Mouse (Mus musculus) ovary, adult 18-20 months (tissue): ENCODE measurements around the gene Lrat.
A peak's percentile ranks its signal among the peaks of the same experiment; 100 is the strongest.

Experiments
- DNase-seq: peaks from one replicate; pipeline ENCODE4 v3.0.0; 2022; ENCODE audit warnings: low spot score, mixed read lengths

Gene Lrat

GRCm38 (mm10) chr3:82903613-82904205 lies at the start of gene Lrat:
Gene Lrat, minus strand, starts transcription at chr3:82903973.
- DNase-seq = peak; percentile 40

DNA sequence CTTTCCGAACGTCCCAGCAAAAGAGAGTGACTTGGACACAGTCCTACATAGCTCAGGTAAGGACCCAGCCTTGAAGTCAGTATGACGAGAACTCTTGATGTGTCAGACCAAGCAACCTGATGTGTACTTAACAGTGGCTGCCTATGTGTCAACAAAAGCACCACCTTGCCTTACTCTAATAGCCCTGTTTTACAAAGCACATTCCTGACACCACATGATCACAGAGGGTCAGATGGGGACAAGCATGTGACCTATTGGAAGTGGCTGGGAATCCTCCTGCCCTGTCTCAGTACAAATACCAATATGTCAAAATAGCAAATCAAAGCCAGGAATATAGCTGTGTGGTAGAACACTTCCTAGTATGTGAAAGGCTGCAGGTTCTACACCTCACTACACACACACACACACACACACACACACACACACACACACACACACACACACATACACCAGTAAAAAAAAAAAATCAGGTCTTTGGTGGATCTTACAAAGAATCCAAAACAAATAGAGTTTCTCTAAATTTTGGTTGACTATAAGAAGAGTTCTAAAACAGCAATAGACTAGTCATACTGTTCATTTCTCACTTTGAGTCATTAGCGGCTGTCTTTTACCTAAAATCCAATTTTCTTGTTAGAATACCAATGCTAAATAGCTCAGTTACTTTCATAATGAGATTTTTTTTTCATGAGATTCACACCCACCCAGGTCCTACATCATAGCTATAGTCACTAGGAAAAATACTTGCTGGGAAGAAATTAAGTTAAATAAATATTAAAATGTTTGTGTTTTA lies 48.6 kb upstream of the Lrat start:
- DNase-seq = no peak

- no peak for DNase-seq
These were observed 46.9 kb upstream of the Lrat start for GRCm38 (mm10) chr3:82950639-82951038.

DNA sequence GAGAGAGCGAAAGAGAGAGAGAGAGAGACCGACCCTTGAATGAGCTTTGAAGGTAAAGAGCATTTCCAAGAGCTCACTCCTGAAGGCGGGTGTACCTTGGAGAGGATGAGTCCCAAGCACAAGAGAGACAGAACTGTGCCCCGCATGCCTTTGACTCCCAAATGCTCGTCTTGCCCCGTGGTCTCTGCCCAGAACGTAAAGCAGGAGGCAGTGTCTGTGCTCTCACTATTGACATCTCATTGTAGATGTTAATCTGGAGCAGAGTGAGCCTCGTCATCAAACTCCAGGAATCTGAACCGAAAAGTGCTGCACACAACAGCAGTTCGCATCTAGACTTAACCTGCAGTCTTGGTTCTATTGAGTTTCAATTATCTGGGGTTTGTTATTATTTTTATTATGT lies 46.4 kb upstream of the Lrat start:
- DNase-seq = no peak

DNA sequence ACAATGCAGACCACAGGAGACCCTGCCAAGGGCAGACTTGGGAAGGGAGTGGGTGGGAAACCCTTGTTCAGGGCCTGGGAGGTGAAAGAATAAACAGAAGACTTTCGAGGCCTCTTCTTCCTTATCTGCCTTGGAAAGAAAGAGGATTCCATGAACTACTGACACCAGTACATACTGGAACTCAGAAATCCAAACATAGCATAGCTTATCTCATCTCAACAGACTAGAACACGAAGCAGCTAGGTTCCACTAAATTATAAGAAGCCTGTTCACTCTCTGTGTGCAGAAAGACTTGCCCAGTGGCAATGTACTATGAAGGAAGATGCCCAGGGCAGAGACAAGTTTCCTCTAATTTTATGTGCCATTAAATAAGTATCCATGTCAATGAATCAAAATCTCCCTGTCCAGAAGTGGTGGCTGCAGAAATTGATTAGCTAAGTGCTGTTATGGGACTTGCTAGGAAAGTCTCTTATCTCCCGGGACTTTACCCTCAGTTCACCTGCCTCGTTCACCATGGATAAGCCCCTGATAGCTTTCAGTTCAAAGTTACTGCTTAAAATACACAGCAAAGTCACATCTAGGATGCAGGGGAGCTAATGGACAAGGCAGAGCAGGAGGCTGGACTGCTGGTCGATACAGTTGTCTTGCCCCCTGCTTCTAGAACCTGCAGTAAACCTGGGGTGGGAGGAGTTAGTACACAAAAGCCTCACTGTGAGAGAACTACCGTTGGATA lies 42.8 kb upstream of the Lrat start:
- DNase-seq = no peak

- DNase-seq = no peak
These were observed 24.1 kb upstream of the Lrat start for GRCm38 (mm10) chr3:82927917-82928316.

DNA sequence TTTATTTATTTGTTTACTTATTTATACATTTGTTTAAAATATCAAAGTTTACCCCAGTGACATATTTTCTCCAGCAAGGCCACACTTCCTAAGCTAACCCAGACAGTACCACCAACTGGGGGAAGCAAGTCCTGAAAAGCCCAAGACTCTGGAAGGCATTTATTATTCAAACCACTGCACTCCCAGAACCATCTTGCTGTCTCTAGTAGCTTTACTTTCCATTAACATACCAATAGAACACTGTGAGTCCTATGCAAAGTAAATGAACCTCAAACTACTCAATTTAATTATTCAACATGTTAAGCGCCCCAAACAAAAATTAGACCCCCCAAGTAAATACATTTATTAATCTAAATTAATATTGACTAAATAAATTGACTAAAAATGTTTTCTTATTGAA lies 11.9 kb upstream of the Lrat start:
- no peak for DNase-seq

- DNase-seq = no peak
These were observed 4.9 kb upstream of the Lrat start for GRCm38 (mm10) chr3:82908671-82909070.

GRCm38 (mm10) chr3:82904211-82904908 lies 587 bp upstream of the Lrat start:
- DNase-seq = no peak

DNA sequence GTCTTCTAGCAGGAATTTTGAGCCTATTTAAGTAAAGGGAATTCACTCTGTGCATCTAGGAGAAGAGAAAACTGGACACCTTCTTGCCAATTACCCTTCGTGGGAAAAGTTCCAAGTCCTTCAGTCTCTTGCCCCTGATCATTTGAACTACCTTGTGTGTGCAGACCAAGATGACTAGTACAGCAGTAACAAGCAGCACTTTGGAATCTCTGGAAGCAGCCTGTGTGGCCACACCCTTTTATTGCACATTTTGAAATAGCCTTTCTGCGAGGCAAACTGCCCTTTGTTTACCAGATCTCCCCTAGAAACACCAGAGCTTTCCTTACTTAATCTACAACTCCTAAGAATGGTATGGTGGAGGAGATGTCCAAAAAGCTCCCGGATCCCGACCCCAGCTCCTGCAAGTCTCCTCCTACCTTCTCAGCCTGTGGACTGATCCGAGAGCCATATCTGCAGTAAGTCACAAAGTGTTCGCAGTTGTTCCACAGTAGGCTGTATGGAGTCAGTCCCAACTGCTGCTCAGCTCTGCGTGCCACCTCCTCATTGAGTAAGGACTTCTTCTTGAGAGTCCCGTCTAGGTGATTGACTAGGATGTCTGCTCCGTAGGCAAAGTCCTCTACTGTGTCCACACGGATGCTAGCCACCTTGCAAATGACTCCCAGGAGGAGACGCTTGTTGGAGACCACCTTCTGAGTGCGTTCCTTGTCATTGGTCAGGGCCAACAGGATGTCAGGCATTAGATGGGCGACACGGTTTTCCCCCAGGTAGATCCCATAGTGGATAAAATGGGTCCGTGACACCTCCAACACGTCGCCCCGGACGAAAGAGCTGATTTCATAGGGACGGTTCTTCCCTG lies 788 bp downstream of the Lrat start:
- DNase-seq = no peak

DNA sequence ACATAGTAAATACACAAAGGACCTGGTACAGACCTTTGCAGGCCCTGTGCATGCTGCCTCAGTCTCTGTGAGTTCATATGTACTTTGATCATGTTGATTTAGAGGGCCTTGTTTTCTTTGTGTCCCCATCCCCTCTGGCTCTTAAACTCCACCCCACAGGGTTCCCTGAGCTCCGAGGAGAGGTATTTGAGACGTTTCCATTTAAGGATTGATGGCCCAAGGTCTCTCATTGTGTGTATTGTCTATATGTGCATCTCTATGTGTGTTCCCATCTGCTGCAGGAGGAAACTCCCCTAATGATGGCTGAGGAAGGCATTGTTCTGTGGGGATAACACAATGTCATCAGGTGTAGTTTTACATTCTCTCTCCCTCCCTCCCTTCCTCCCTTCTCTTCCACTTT lies 14.9 kb downstream of the Lrat start:
- no peak for DNase-seq

DNA sequence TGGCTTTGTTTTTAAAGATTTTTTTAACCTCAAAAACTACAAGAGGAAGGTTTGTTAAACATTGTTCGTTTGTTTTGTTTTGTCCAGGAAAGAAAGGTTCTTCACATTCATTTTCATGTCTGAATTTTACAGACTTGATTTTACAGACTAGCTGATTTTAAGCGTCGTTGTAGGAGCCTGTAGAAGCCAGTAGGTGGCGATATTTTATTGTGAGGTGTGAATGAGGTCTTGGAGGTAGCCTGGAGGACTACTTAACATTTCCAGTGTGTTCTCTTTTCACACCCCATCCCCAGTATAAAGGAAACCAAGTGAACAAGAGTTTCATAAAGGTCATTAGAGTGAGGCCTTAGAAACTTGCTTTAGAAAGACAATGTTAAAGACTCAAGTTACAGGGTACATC lies 26.5 kb downstream of the Lrat start:
- no peak for DNase-seq

- peak; percentile 83 for DNase-seq
These were observed 27.4 kb downstream of the Lrat start, which contains the start of gene Rbm46 for GRCm38 (mm10) chr3:82876372-82876739. Gene Rbm46, minus strand, starts transcription at chr3:82876483.

- no peak for DNase-seq
These were observed 28.0 kb downstream of the Lrat start for GRCm38 (mm10) chr3:82875671-82876371.

GRCm38 (mm10) chr3:82857414-82858077 lies 46.2 kb downstream of the Lrat start:
- no peak for DNase-seq
